Mouse (Mus musculus) kidney, adult 8-10 months (tissue): ENCODE measurements at regions not wholly inside any gene's neighbourhood (a gene's known extent, or its start where the extent isn't known, plus 50 kb on each side); places are given as distances from the start of the nearest gene placed in this dataset.

Experiments used
- DNase-seq, 2 experiments: peaks; one replicate each; pipeline ENCODE4 v3.0.0; 2022

DNA sequence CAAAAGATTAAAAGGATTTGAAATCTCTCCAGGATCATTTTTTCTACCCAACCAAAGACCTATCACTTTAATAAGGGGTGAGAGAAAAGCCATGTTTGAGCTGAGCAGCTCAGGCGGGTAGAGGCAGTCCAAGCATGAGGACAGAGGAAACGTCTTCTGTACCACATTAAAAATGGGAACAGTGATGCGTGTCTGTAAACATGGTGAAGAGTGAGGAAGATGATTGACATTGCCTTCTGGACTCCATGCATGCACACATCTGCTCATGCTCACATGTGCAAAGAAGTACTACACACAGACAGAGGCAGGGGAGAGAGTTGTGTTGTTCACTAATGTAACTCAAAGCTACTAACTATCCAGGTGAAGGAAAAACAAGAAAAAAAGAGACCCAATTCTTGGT lies 243.4 kb upstream of the Htr2a start:
- no peak for DNase-seq

DNA sequence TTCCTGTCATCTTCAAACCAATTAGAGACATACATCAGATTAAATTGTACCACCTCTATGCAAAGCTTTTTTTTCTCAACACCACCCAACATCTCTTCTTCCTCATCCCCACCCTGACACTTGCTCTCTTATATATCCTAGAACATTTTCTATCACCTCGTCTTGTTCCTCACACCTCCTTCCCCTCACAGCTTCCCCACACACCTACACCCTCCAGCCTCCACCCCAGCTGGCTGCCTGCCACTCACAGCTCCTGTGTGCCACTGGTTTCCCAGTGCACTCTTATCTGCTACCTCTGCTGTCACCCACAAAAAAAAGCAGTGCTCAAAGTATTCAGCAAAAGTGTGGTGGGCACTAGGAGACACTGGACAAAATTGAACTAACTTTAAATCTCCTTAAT lies 231.2 kb upstream of the Htr2a start:
- no peak for DNase-seq

DNA sequence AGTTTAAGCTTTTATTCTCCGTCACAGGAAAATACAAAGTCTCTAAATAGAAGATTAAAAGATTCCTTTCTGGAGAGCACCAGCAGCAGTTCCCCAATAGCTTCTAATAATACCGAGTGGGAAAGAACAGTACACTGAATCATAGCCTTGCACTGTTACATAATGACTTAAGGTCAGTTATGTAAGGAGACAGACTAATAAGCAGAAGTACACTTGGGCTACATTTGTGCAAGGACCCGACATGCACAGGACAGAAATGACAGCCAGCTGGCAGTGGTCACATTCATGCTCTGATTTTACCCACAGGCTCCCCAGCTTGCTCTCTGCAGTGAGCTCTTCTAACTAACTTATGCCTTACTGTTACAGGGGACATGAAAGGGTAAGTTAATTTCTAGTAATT lies 212.4 kb upstream of the Htr2a start:
- DNase-seq = peak; percentile 6 to 7

DNA sequence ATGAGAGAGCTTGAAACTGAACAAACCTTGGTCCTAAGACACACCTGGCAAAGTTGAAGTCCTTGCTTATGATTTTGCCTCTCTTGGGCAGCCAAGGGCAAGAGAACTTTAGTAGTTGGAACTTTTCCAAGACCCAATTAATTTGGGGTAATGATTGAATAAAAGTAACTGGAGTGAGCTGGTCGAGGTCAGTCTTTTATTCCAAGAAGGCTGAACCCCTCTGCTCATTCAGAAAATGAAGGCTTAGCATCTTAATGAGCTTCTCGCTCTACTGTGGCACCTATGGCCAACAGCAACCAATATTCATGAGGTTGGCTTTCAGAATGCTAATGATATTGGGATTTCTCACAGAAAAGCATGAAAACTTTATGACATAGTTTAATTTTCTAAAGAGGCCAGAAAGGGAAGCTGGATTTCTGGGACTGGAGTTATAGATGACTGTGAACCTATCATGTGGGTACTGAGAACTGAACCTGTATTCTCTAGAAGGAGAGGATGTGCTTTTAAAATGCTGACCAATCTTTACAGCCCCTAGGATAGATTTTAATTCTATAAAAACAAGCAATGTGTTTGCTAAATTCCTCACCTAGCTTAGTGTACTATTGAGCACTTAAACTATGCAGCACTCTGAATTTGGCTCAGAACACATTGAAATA lies 176.5 kb upstream of the Htr2a start:
- peak; percentile 2 to 42 for DNase-seq

DNA sequence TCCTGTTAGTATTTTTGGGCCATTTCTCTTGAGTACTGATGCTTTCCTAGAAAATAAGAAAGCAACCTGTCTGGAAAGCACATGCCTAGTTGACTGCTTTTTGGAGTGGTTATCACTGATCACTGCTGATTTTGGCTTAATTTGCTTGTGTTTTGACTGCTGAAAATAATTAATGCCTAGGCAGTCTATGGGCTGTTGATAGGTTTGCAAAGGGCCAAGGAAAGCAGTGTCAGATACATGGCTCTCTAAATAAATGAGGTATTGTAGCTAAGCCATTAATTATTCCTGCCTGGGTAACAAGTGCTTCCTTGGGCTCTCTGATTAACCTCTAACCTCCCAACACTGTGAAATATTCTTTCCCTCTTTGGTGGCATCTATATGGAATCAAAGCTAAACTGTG lies 145.1 kb upstream of the Htr2a start:
- no peak for DNase-seq

DNA sequence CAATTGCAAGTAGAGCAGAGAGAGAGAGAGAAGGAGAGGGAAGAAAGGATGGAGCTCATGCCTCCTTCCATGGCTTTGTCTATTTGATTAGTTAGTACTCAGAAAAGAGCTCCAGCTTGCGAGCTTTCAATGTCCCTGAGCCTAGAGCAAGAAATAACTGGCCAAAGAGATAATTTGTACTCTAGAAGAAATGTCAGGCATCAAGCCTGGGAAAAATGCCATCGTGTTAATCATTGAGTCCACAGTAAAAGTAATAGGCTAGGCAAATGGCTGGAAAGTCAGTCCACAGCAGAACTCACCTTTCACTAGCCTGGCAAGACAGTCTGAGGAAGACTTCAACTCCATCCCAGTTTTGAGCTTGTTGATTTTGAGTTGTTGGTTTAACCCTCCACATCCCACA lies 129.1 kb upstream of the Htr2a start:
- peak; percentile 26 to 40 for DNase-seq

DNA sequence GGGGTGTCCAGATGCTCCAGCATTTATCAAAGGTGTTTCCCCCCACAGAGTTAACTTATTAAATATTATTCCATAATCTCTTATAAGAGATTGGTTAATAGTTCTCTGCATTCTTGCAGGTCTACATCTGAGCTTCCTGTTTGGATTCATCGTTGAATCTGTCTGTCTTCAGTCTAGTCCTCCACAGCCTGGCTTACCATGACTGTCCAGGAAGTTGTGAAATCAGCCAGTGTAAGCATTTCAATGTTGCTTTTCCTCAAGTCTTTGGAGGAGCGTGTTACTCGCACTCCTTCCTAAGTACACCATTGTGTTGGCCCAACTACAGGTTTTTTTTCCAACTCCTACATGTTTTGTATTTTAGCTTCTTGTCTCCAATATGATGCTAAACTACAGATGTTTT lies 124.2 kb upstream of the Htr2a start:
- no peak for DNase-seq

DNA sequence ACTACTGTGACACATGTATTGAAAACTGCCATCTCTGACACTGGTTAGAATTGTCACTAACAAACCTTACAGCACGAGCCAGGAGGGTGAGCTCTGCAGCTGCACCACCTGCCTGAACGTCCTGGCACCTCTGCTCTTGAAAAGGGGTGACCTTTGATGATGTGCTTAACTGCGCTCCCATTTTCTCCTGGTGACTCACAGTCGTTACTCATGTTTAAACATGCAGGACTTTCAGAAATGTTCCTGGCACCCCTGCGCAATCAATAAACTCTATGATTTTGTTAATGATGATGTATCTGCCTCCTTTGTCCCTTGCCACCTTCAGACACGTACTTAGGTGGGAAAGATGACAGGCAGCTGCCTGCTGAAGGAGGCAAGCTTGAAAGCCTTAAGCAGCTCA lies 121.1 kb upstream of the Htr2a start:
- DNase-seq = no peak

DNA sequence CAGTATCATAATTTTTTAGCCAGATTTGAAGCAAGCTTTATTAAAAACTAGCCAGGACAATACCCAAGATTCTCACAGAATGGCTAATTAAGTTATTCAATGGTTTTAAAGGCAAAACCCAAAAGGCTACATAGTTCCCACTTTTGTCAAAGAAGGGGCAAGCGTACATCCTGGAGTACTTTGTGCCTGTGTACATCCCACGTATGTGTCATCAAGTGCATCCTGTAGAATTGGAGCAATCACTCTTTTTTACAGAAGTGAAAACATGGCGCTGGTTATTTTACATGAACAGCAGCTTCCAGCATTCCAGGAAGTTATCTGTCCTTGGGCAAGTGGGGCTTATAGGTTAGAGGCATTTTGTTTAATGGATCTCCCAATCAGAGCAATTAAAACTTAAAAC lies 119.0 kb upstream of the Htr2a start:
- no peak for DNase-seq

DNA sequence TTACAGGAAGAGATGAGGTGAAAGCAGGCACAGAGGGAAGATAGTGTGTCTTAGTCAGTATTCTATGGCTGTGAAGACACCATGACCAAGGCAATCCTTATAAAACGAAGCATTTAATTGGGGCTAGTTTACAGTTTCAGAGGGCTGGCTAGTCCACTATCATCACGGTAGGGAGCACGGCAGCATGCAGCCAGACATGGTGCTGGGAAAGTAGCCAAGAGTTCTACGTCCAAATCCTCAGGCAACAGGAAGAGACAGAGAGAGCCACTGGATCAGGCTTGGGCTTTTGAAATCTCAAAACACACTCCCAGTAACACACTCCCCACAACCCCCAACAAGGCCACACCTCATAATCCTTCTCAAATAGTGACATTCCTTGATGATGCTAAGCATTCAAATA lies 113.4 kb upstream of the Htr2a start:
- DNase-seq = peak; percentile 3 to 5

DNA sequence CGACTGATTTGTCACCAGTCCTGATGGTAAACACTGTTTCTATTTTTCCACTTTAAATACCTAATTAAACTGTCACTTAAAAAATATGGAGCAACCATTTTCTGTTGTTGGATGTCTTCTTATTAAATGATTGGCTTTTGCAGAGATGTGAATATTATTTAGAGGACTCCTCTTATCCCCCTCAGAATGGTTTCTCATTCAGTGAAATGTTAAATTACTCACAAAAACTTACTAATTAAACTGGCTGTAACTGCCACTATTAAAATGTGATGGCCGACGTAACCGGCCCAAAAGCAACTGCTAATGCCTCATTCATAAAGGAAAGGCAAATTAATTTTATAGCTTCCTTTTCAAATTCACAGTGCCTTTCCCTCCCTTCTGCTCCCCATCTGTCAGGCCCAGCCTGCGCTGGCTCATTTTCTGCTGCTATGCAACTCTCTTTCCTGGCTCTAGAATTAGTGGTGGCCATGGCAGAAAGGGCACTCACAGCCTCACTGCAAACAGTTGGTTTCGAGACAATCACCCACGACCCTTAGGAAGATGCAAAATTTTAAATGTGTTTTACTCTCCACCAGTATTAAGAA lies 111.2 kb upstream of the Htr2a start:
- DNase-seq = no peak

DNA sequence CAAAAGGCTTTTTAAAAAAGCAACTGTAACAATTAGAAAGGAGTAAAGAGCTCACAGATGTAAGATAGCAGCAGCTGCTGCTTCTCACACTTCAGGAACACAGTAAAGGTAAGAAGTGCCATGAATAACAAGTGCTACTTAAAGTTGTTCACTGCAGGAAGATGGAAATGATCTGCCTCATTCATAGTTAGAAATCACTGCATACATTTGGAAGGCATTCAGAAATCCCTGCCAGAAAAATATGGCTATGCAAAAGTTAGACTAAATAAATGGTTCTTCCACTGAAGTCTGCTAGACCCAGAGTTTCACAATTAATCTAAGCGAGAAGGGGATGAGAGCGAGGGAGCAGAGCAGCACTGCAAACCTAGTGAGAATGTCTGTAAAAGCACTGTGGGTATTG lies 102.5 kb upstream of the Htr2a start:
- no peak for DNase-seq

DNA sequence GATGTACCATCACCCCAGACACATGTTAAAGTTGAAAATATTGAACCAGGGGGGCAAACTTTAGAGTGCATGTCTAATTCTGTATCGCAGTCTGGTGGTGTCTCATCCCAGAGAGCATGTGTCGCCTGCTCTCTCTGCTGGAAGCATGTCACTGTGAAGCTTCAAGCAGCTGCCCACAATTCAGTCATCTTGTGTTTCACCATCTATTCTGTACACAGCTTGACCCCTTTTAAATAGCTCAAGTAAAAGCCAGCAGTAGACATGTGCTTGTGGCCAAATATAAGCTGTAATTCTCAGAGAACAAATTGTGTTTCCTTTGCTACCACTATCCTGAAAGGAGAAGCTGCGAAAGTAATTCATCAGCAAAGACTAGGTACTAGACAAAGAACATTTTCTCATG lies 96.6 kb upstream of the Htr2a start:
- no peak for DNase-seq

DNA sequence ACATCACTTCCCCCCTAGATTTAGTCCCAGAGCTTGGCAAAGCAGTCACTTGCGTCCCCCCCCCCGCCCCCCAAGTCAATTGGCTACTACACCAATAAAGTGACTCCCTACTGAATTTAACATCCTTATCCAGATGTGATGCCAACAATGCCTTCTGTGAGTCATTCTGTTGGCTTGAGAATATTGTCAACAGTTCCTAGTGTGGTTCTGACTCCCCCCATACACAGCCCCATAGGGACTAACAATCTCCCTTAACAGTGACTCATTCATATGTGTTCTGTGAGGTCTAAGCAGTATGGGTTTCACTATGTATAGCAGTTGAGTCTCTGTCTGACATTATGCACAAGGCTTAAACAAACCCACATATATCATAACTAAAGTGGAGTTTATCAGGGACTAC lies 89.5 kb upstream of the Htr2a start:
- DNase-seq = no peak

DNA sequence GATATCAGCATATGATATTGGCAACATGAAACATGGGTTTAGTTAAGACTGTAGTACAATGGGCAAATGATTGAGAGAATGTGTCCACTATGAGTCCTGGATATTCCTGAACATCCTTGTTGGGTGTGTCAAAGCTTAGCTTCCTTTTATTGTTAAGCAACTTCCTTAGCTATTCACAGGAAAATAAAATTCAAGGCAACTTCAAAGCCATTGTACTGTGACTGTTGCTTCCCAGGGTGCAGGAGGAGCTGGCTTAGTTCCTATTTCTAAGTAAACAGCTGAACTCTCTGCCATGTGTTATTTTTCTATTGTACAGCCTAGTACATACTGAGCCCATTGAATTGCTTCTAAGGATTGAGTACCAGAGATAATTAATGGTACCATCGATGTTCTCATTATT lies 87.0 kb upstream of the Htr2a start:
- peak in 1 of 2 experiments; percentile 33 for DNase-seq

DNA sequence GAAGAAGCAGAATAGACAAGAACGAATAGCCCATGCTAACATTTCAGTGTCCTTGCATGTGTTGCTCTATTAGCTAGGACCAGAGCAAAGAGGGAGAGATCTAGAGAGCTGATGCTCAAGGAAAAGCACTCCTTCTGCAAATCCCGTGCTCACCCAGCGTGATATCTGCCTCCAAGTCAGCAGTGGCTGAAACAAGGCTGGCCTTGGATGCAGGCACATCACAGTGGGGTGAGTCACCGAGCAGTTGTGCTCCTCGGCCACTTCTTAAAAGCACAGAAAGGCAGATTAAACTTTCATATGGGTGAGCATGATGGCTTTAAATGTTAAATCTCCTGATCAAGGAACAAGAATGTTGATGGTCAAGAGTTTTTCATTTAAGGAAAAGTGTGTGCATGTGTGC lies 82.3 kb upstream of the Htr2a start:
- no peak for DNase-seq
